Mouse (Mus musculus) adrenal gland, postnatal 10 days (tissue): ENCODE data around the gene Slc39a13. TPM values are rescaled to one million over a fixed set of nuclear protein-coding genes. Genes with fewer than 3 reads are reported as not detected.
"Not testable (repeated sequence)": the region's sequence is repeated elsewhere in the genome, so short reads cannot be mapped to it uniquely, and the experiment has no call there.

Experiments used
- DNase-seq: peaks from one replicate; pipeline ENCODE4 v3.0.0; 2021; ENCODE audit warnings: mixed read lengths
- long read RNA-seq, 2 experiments: library from polyadenylated mRNA; stranded (forward); transcript quantifications; one replicate each; pipeline ENCODE4 v2.0.0; 2021
- total RNA-seq, 2 experiments: library from RNA; stranded (reverse); gene quantifications; 2 replicates each; pipeline ENCODE4 v1.2.3; 2021

Slc39a13 gene
- total RNA-seq, result 10 to 100 TPM; 22.3 to 30.5 TPM
- long read RNA-seq, experiment 1, transcript Slc39a13-203 (10 exons, 1,291 nt), result minor isoform, 8 of 39 reads
- long read RNA-seq, experiment 1, transcript Slc39a13-201 (10 exons, 2,469 nt), result major isoform, 12 of 39 reads
- long read RNA-seq, experiment 1, partial matches to known transcripts, result 2 of 39 reads
- long read RNA-seq, experiment 1, other reads (novel, unspliced or antisense), result 17 of 39 reads
- long read RNA-seq, experiment 2, transcript Slc39a13-203 (10 exons, 1,291 nt), result minor isoform, 5 of 26 reads
- long read RNA-seq, experiment 2, transcript Slc39a13-201 (10 exons, 2,469 nt), result major isoform, 11 of 26 reads
- long read RNA-seq, experiment 2, partial matches to known transcripts, result 4 of 26 reads
- long read RNA-seq, experiment 2, other reads (novel, unspliced or antisense), result 6 of 26 reads

GRCm38 (mm10) chr2:91070076-91070800 is at the start of gene Slc39a13:
Gene Slc39a13, minus strand, starts transcription at chr2:91070417.
- DNase-seq, result peak; percentile 97

- DNase-seq, result no peak
Observed at GRCm38 (mm10) chr2:91119551-91119950, 49.3 kb upstream of the Slc39a13 start.

GRCm38 (mm10) chr2:91119061-91119460 is 48.8 kb upstream of the Slc39a13 start:
- DNase-seq, result no peak

GRCm38 (mm10) chr2:91118647-91119046 is 48.4 kb upstream of the Slc39a13 start:
- no peak for DNase-seq

- DNase-seq, result no peak
Observed at GRCm38 (mm10) chr2:91117585-91118275, 47.5 kb upstream of the Slc39a13 start, which contains the start of gene Mybpc3. Gene Mybpc3, plus strand, starts transcription at chr2:91118144.

- DNase-seq, result no peak
Observed at GRCm38 (mm10) chr2:91116842-91117241, 46.6 kb upstream of the Slc39a13 start.

GRCm38 (mm10) chr2:91115578-91115970 is 45.4 kb upstream of the Slc39a13 start:
- DNase-seq, result no peak

- DNase-seq, result peak; percentile 99
Observed at GRCm38 (mm10) chr2:91114781-91115577, 44.8 kb upstream of the Slc39a13 start.

- DNase-seq, result no peak
Observed at GRCm38 (mm10) chr2:91113852-91114251, 43.6 kb upstream of the Slc39a13 start.

GRCm38 (mm10) chr2:91113334-91113733 is 43.1 kb upstream of the Slc39a13 start:
- DNase-seq, result no peak

GRCm38 (mm10) chr2:91112491-91112890 is 42.3 kb upstream of the Slc39a13 start:
- no peak for DNase-seq

- not testable (repeated sequence) for DNase-seq
Observed at GRCm38 (mm10) chr2:91111832-91112231, 41.6 kb upstream of the Slc39a13 start.

- DNase-seq, result no peak
Observed at GRCm38 (mm10) chr2:91110429-91110828, 40.2 kb upstream of the Slc39a13 start.

GRCm38 (mm10) chr2:91109807-91110385 is 39.7 kb upstream of the Slc39a13 start:
- DNase-seq, result peak; percentile 59

GRCm38 (mm10) chr2:91109241-91109640 is 39.0 kb upstream of the Slc39a13 start:
- no peak for DNase-seq

GRCm38 (mm10) chr2:91108156-91108555 is 37.9 kb upstream of the Slc39a13 start:
- no peak for DNase-seq

GRCm38 (mm10) chr2:91101124-91101740 is 31.0 kb upstream of the Slc39a13 start:
- peak; percentile 96 for DNase-seq

GRCm38 (mm10) chr2:91098156-91098555 is 27.9 kb upstream of the Slc39a13 start:
- DNase-seq, result peak; percentile 41

- no peak for DNase-seq
Observed at GRCm38 (mm10) chr2:91097015-91097414, 26.8 kb upstream of the Slc39a13 start.

GRCm38 (mm10) chr2:91096524-91096923 is 26.3 kb upstream of the Slc39a13 start:
- DNase-seq, result no peak

- no peak for DNase-seq
Observed at GRCm38 (mm10) chr2:91090827-91091226, 20.6 kb upstream of the Slc39a13 start.
